In the genomic region with DNA sequence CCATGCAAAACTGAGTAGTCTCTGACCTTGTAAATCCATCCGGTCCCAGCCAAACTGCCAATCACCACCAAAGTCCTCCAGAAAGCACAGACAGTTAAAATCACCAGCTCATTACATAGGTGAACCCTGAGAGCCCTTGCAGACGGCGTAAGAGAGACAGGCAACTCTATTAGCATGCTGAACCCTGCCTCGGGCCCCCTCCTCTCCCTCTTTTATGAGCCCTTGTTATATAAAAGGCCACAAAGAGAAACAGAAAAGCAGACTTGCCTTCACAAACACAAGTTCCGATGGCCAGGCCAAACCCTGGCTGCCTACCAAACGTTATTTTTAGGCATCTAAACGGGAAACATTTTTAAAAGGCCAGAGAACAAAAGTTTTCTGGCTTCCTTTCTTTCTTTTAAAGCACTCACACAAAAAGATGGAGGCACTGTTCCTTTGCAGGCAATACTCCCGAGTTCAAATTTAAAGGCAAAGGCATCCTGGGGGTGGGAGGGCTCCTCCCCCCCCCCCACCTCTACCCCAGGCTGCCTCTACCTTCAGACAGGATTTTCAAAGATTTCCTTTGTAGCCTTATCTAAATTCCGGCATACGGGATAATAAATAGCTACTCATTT, we compare ENCODE assay signal across 7 mouse cellular contexts. TPM values are rescaled to one million over a fixed set of nuclear protein-coding genes. Genes with fewer than 3 reads are reported as not detected.
DNase-seq lines count a peak whose midpoint lies in the region; ATAC-seq and TF ChIP-seq lines count a peak whose summit lies in the region.

No protein-coding gene starts in this region.

- no peaks in the 10 kb centered on the region for H3K27me3 ChIP-seq in forebrain, embryonic 13.5 days
- H3K27me3 ChIP-seq in hindbrain, embryonic 16.5 days (replicated peaks; ENCODE audit: control insufficient read depth, insufficient read depth, low read length) = no peaks in the 10 kb centered on the region
- H3K27me3 ChIP-seq in limb, embryonic 14.5 days (ENCODE audit: control insufficient read depth, insufficient read depth, low read length) = peaks cover 5% of the 10 kb centered on the region
- 0 out of 2 replicates have a peak, but pooled peaks cover 10% of the 10 kb centered on the region for H3K27me3 ChIP-seq in small intestine, adult 2 months (ENCODE audit: control insufficient read depth, insufficient read depth, low read length)

- peak overlapping the region; percentile 99 for H3K27ac ChIP-seq in forebrain, embryonic 13.5 days
- H3K27ac ChIP-seq in hindbrain, embryonic 16.5 days (ENCODE audit: low read depth, low read length) = peak overlapping the region; percentile 91
- H3K27ac ChIP-seq in limb, embryonic 14.5 days (replicated peaks; ENCODE audit: low read depth, low read length) = peak overlapping the region; percentile 83
- peak overlapping the region; percentile 45; the same call in 1 of the 2 replicates for H3K27ac ChIP-seq in small intestine, adult 2 months (ENCODE audit: insufficient read depth, low read depth, low read length)

- peak overlapping the region; percentile 96 for H3K9ac ChIP-seq in forebrain, embryonic 13.5 days
- H3K9ac ChIP-seq in hindbrain, embryonic 16.5 days (ENCODE audit: low read depth, low read length) = peak overlapping the region; percentile 76; the same call in 1 of the 2 replicates
- peak overlapping the region; percentile 53; the same call in 1 of the 2 replicates for H3K9ac ChIP-seq in limb, embryonic 14.5 days (ENCODE audit: low read depth, low read length, severe bottlenecking)

- peak; percentile 14 for DNase-seq in ES-CJ7 (ENCODE audit: low read depth, low spot score)
- DNase-seq in adrenal gland, postnatal 10 days = peak; percentile 43
- DNase-seq in limb, embryonic 14.5 days (ENCODE audit: low spot score) = peak; percentile 22
- no peak for DNase-seq in c-Kit-positive CD71-positive TER-119-positive erythroid progenitor cells, embryonic 14.5 days (ENCODE audit: low spot score)

- no peak for ATAC-seq in forebrain, embryonic 13.5 days
- no peak for ATAC-seq in hindbrain, embryonic 16.5 days
- ATAC-seq in limb, embryonic 14.5 days (ENCODE audit: low FRiP score, low read depth) = no peak

- no peak for TF ChIP-seq POLR2A in limb, embryonic 14.5 days (IDR thresholded peaks at IDR 0.05; ENCODE audit: borderline replicate concordance, extremely low read depth, insufficient read depth, insufficient read length)
- TF ChIP-seq POLR2A in small intestine, adult 2 months (IDR thresholded peaks at IDR 0.05; ENCODE audit: low read depth, low read length) = no peak

- TF ChIP-seq CTCF in small intestine, adult 2 months (IDR thresholded peaks at IDR 0.05; ENCODE audit: extremely low read depth, insufficient read length, insufficient replicate concordance, low read depth, low read length) = no peak

- WGBS in forebrain, embryonic 13.5 days = 3% methylated on average over 10 of the region's 10 CpGs
- WGBS in hindbrain, embryonic 16.5 days = 6% methylated on average over 10 of the region's 10 CpGs
- 5% methylated on average over 10 of the region's 10 CpGs for WGBS in limb, embryonic 14.5 days
- WGBS in small intestine, adult 2 months = 6% methylated on average over 10 of the region's 10 CpGs

- H3K36me3 ChIP-seq in forebrain, embryonic 13.5 days (ENCODE audit: poor library complexity, severe bottlenecking) = peaks cover 18% of the 10 kb centered on the region; the same call in 1 of the 2 replicates
- H3K36me3 ChIP-seq in hindbrain, embryonic 16.5 days (ENCODE audit: control insufficient read depth, insufficient read depth, low read length) = no peaks in the 10 kb centered on the region
- H3K36me3 ChIP-seq in limb, embryonic 14.5 days (ENCODE audit: control insufficient read depth, insufficient read depth, low read length) = no peaks in the 10 kb centered on the region
- no peaks in the 10 kb centered on the region for H3K36me3 ChIP-seq in small intestine, adult 2 months (ENCODE audit: control insufficient read depth, insufficient read depth, low read length)

- H3K9me3 ChIP-seq in forebrain, embryonic 13.5 days (replicated peaks) = no peaks in the 10 kb centered on the region
- H3K9me3 ChIP-seq in hindbrain, embryonic 16.5 days (ENCODE audit: control insufficient read depth, low read length) = no peaks in the 10 kb centered on the region
- no peaks in the 10 kb centered on the region for H3K9me3 ChIP-seq in limb, embryonic 14.5 days (ENCODE audit: control insufficient read depth, low read length)

- peak overlapping the region; percentile 83 for H3K4me2 ChIP-seq in forebrain, embryonic 13.5 days
- peak overlapping the region; percentile 96 for H3K4me2 ChIP-seq in hindbrain, embryonic 16.5 days (ENCODE audit: low read length)
- H3K4me2 ChIP-seq in limb, embryonic 14.5 days (replicated peaks; ENCODE audit: low read depth, low read length, severe bottlenecking) = peak overlapping the region; percentile 99

- peak overlapping the region; percentile 93 for H3K4me3 ChIP-seq in forebrain, embryonic 13.5 days
- peak overlapping the region; percentile 75 for H3K4me3 ChIP-seq in hindbrain, embryonic 16.5 days (ENCODE audit: low read length)
- peak overlapping the region; percentile 69 for H3K4me3 ChIP-seq in limb, embryonic 14.5 days (replicated peaks; ENCODE audit: low read length)
- H3K4me3 ChIP-seq in small intestine, adult 2 months (ENCODE audit: low read depth, low read length) = no peak overlapping the region

- peaks cover 64% of the 10 kb centered on the region for H3K4me1 ChIP-seq in forebrain, embryonic 13.5 days
- peaks cover 33% of the 10 kb centered on the region for H3K4me1 ChIP-seq in hindbrain, embryonic 16.5 days (ENCODE audit: control insufficient read depth, insufficient read depth, low read depth, low read length)
- peaks cover 27% of the 10 kb centered on the region for H3K4me1 ChIP-seq in limb, embryonic 14.5 days (ENCODE audit: control insufficient read depth, insufficient read depth, low read length)
- peaks cover 18% of the 10 kb centered on the region for H3K4me1 ChIP-seq in small intestine, adult 2 months (ENCODE audit: control insufficient read depth, insufficient read depth, insufficient read length, low read length)

RNA-seq across cellular contexts. Expression of a gene that starts 3.3 kb away (rescaled TPM):
- 1 to 10 TPM; 1.3 to 2.5 TPM for total RNA-seq in adrenal gland, postnatal 10 days (2021)
- 16.4 and 17.1 TPM in 2 replicates for polyA plus RNA-seq in forebrain, embryonic 13.5 days (2015; fragmentation: Nextera tagmentation; extraction: Ambion mirVana)
- polyA plus RNA-seq in hindbrain, embryonic 16.5 days (2015; fragmentation: Nextera tagmentation; extraction: Ambion mirVana) = 2.5 and 3.5 TPM in 2 replicates
- 6.9 and 10.0 TPM in 2 replicates for polyA plus RNA-seq in limb, embryonic 14.5 days (2012; rRNA removed)
- 0.43 and 0.68 TPM in 2 replicates for polyA plus RNA-seq in limb, embryonic 14.5 days (2014; fragmentation: Nextera tagmentation; extraction: Ambion mirVana)
- 2.1 and 5.1 TPM in 2 replicates for polyA plus RNA-seq in small intestine, adult 2 months (2012; rRNA removed)

Comparison
In these comparisons a context has a peak if more than half of its experiments do, and no peak if none do; other contexts are left out.
1. H3K27ac ChIP-seq: peak in every context shown above with its lines; median percentile 99 in forebrain, embryonic 13.5 days; 91 in hindbrain, embryonic 16.5 days; 83 in limb, embryonic 14.5 days; 45 in small intestine, adult 2 months.